Comparison of ENCODE assay signal across 14 mouse cellular contexts in the genomic region with DNA sequence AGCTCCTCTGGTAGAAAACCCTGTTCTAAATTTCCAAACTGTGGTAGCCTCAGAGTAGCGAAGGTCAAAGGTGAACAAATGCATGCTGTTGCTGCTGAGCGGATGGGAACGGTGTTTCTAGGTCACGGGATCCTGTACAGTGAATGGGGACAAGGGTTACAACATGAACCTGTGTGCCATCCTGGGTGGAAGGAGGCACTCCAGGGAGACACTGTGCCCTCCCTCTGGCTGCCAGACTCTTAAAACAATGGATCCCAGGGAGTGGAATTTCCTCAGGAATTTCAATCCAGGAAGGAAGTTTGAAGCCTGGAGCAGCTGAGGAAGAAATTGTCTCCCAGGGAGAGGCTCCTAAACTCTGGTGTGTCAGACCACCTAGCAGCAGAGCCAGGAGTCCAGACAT. TPM values are rescaled to one million over a fixed set of nuclear protein-coding genes. Genes with fewer than 3 reads are reported as not detected.
DNase-seq lines count a peak whose midpoint lies in the region; ATAC-seq and TF ChIP-seq lines count a peak whose summit lies in the region.
"Had no signal": no experiment of that assay in that cellular context is flagged by ENCODE, and none has a peak within 500 bp of the region (broad histone marks: within the 10 kb centered on the region; RNA-seq: fewer than 3 reads in every experiment).

No protein-coding gene starts in this region.

- peak; percentile 49; the same call in 1 of the 2 replicates for ATAC-seq in kidney, postnatal 0 days (replicated peaks; ENCODE audit: low FRiP score, low read depth)
- ATAC-seq in lung, postnatal 0 days, result peak; percentile 85

- TF ChIP-seq POLR2A in heart, adult 2 months (IDR thresholded peaks at IDR 0.05; ENCODE audit: insufficient read depth, low read depth, low read length), result no peak

- no peak for TF ChIP-seq CTCF in heart, adult 2 months (IDR thresholded peaks at IDR 0.05)
- peak; percentile 11; the same call in 1 of the 2 replicates for TF ChIP-seq CTCF in kidney, postnatal 0 days (IDR thresholded peaks at IDR 0.05; ENCODE audit: low read depth)
- TF ChIP-seq CTCF in lung, postnatal 0 days (IDR thresholded peaks at IDR 0.05), result no peak

- peaks cover 3% of the 10 kb centered on the region; the same call in 1 of the 2 replicates for H3K4me1 ChIP-seq in heart, adult 2 months (ENCODE audit: control insufficient read depth, insufficient read depth, low read length)
- no peaks in the 10 kb centered on the region for H3K4me1 ChIP-seq in kidney, postnatal 0 days (replicated peaks; ENCODE audit: insufficient read depth, low read length)
- H3K4me1 ChIP-seq in lung, postnatal 0 days (ENCODE audit: insufficient read depth, low read depth, low read length), result no peaks in the 10 kb centered on the region
- H3K4me1 ChIP-seq in hindbrain, embryonic 10.5 days (replicated peaks), result peaks cover 11% of the 10 kb centered on the region
- H3K4me1 ChIP-seq: forebrain, embryonic 12.5 days had no signal

- no peak overlapping the region for H3K4me2 ChIP-seq in kidney, postnatal 0 days (ENCODE audit: low read length)
- no peak overlapping the region for H3K4me2 ChIP-seq in lung, postnatal 0 days (replicated peaks; ENCODE audit: low read depth, low read length)
- H3K4me2 ChIP-seq: forebrain, embryonic 12.5 days had no signal

- 42% methylated on average over 4 of the region's 4 CpGs for WGBS in heart, adult 2 months
- WGBS in kidney, postnatal 0 days, result 64% methylated on average over 4 of the region's 4 CpGs
- 50% methylated on average over 4 of the region's 4 CpGs for WGBS in lung, postnatal 0 days
- 52% methylated on average over 4 of the region's 4 CpGs for WGBS in hindbrain, embryonic 10.5 days

- H3K9me3 ChIP-seq in kidney, postnatal 0 days (replicated peaks; ENCODE audit: low read length), result no peaks in the 10 kb centered on the region
- no peaks in the 10 kb centered on the region for H3K9me3 ChIP-seq in lung, postnatal 0 days (ENCODE audit: low read length)
- H3K9me3 ChIP-seq in hindbrain, embryonic 10.5 days, result no peaks in the 10 kb centered on the region
- H3K9me3 ChIP-seq: forebrain, embryonic 12.5 days had no signal

- H3K27ac ChIP-seq in heart, adult 2 months, result peak overlapping the region; percentile 31
- H3K27ac ChIP-seq in kidney, postnatal 0 days, result 0 out of 2 replicates have a peak overlapping the region, but pooled peaks have one; percentile 19
- peak overlapping the region; percentile 62; the same call in 1 of the 2 replicates for H3K27ac ChIP-seq in lung, postnatal 0 days (ENCODE audit: low read length)
- H3K27ac ChIP-seq in hindbrain, embryonic 10.5 days, result no peak overlapping the region
- H3K27ac ChIP-seq: forebrain, embryonic 12.5 days had no signal

- TF ChIP-seq EP300 in heart, adult 2 months (IDR thresholded peaks at IDR 0.05; ENCODE audit: insufficient read depth, low read depth, low read length), result no peak
- peak; percentile 65 for TF ChIP-seq EP300 in lung, postnatal 0 days (IDR thresholded peaks at IDR 0.05)

- DNase-seq in heart, adult 2 months, result no peak
- DNase-seq in heart, postnatal 4 days, result no peak
- peak; percentile 39 for DNase-seq in kidney, postnatal 0 days (ENCODE audit: low spot score)
- no peak for DNase-seq in kidney, adult 18-20 months
- DNase-seq in ES-CJ7 (ENCODE audit: low read depth, low spot score), result peak; percentile 64
- DNase-seq in lung, postnatal 0 days (ENCODE audit: low spot score), result peak; percentile 32
- DNase-seq in hindbrain, embryonic 10.5 days (ENCODE audit: low spot score), result no peak
- no peak for DNase-seq in gastrocnemius, postnatal 36 days
- DNase-seq: adrenal gland, adult 2 months; cerebellum, adult 18-20 months; midbrain, embryonic 14.5 days; right cerebral cortex, postnatal 25 days; thymus, postnatal 25 days had no signal

- H3K79me2 ChIP-seq in heart, adult 2 months (replicated peaks; ENCODE audit: control insufficient read depth, insufficient read depth, low read length), result no peaks in the 10 kb centered on the region

- H3K4me3 ChIP-seq in heart, adult 2 months, result no peak overlapping the region
- no peak overlapping the region for H3K4me3 ChIP-seq in kidney, postnatal 0 days (replicated peaks; ENCODE audit: low read depth, low read length)
- no peak overlapping the region for H3K4me3 ChIP-seq in lung, postnatal 0 days (ENCODE audit: low read depth, low read length)
- no peak overlapping the region for H3K4me3 ChIP-seq in hindbrain, embryonic 10.5 days
- H3K4me3 ChIP-seq: forebrain, embryonic 12.5 days had no signal

- H3K27me3 ChIP-seq in heart, adult 2 months (ENCODE audit: control insufficient read depth, insufficient read depth, low read length), result no peaks in the 10 kb centered on the region; the same call in 1 of the 2 replicates
- H3K27me3 ChIP-seq in kidney, postnatal 0 days (ENCODE audit: insufficient read depth, low read length), result no peaks in the 10 kb centered on the region
- H3K27me3 ChIP-seq in lung, postnatal 0 days (replicated peaks; ENCODE audit: insufficient read depth, low read length), result no peaks in the 10 kb centered on the region
- no peaks in the 10 kb centered on the region for H3K27me3 ChIP-seq in hindbrain, embryonic 10.5 days (ENCODE audit: insufficient read depth, poor library complexity, severe bottlenecking)
- H3K27me3 ChIP-seq: forebrain, embryonic 12.5 days had no signal

- no peak overlapping the region for H3K9ac ChIP-seq in heart, adult 2 months (ENCODE audit: low read depth, low read length)
- H3K9ac ChIP-seq in kidney, postnatal 0 days (ENCODE audit: low read depth, low read length), result no peak overlapping the region
- H3K9ac ChIP-seq in lung, postnatal 0 days (replicated peaks; ENCODE audit: low read depth), result no peak overlapping the region
- H3K9ac ChIP-seq: forebrain, embryonic 12.5 days had no signal

- no peaks in the 10 kb centered on the region for H3K36me3 ChIP-seq in heart, adult 2 months (ENCODE audit: control insufficient read depth, insufficient read depth, low read length)
- H3K36me3 ChIP-seq in kidney, postnatal 0 days (ENCODE audit: insufficient read depth, low read length), result no peaks in the 10 kb centered on the region
- H3K36me3 ChIP-seq in lung, postnatal 0 days (ENCODE audit: insufficient read depth, low read length), result no peaks in the 10 kb centered on the region
- no peaks in the 10 kb centered on the region for H3K36me3 ChIP-seq in hindbrain, embryonic 10.5 days
- H3K36me3 ChIP-seq: forebrain, embryonic 12.5 days had no signal

- intact Hi-C loops in heart, adult 2 months (cut with DNase I), result no loop called here
- intact Hi-C loops in gastrocnemius, postnatal 36 days (cut with DNase I), result no loop called here

RNA-seq across cellular contexts. Expression of a gene that starts 25.3 kb away (rescaled TPM):
- total RNA-seq in heart, adult 2 months (2021), result under 1 TPM in 1 of 2 experiments, not detected in 1; 0.18 TPM
- not detected in 2 replicates for polyA plus RNA-seq in heart, adult 2 months (2012; rRNA removed)
- under 1 TPM; 0.29 to 0.52 TPM for total RNA-seq in heart, postnatal 4 days (2021)
- 0.26 and 0.38 TPM in 2 replicates for polyA plus RNA-seq in kidney, postnatal 0 days (2015; fragmentation: Nextera tagmentation; extraction: Ambion mirVana)
- polyA plus RNA-seq in lung, postnatal 0 days (2015; fragmentation: Nextera tagmentation; extraction: Ambion mirVana), result 0.19 and 0.32 TPM in 2 replicates
- 0.07 TPM in 1 of 2 replicates, not detected in the other for polyA plus RNA-seq in hindbrain, embryonic 10.5 days (2016; fragmentation: Nextera tagmentation; extraction: Ambion mirVana)
- total RNA-seq in gastrocnemius, postnatal 36 days (2021), result not detected
- polyA plus RNA-seq: adrenal gland, adult 2 months; forebrain, embryonic 12.5 days had no signal

Comparison
In these comparisons a context has a peak if more than half of its experiments do, and no peak if none do; other contexts are left out.
1. DNase-seq: peak in kidney, postnatal 0 days (single experiment), ES-CJ7 (single experiment) and lung, postnatal 0 days (single experiment); none in heart, adult 2 months (0 of 2), heart, postnatal 4 days (single experiment), kidney, adult 18-20 months (single experiment), hindbrain, embryonic 10.5 days (single experiment) and gastrocnemius, postnatal 36 days (0 of 2).